Mouse (Mus musculus): Measurements from ENCODE around the gene Slc22a5. TPM values are rescaled to one million over a fixed set of nuclear protein-coding genes. Genes with fewer than 3 reads are reported as not detected.

Slc22a5 gene
- total and polyA plus RNA-seq, 2 experiments from 2014 or later = 12.8 to 13.6 TPM

- ATAC-seq (ENCODE audit: low FRiP score) (no peak), DNase-seq (ENCODE audit: low spot score) (no peak)
- Histone ChIP-seq H3K4me2 (ENCODE audit: low read depth, low read length, poor library complexity, severe bottlenecking) (no peak overlapping the region), H3K4me1 (ENCODE audit: insufficient read depth, low read length) (no peaks in the 10 kb centered on the region), H3K36me3 (ENCODE audit: insufficient read depth, low read length) (no peaks in the 10 kb centered on the region), H3K9ac (replicated peaks; ENCODE audit: low read length, poor library complexity, severe bottlenecking) (no peak overlapping the region), H3K9me3 (ENCODE audit: low read length) (no peaks in the 10 kb centered on the region), H3K27ac (ENCODE audit: low read depth, low read length) (no peak overlapping the region), H3K27me3 (ENCODE audit: insufficient read depth, low read length) (no peaks in the 10 kb centered on the region), H3K4me3 (ENCODE audit: low read depth, low read length) (no peak overlapping the region)
- WGBS = 94% methylated on average over 6 of the region's 6 CpGs
- no peak for TF ChIP-seq CTCF (IDR thresholded peaks at IDR 0.05)
These were observed 45.8 kb downstream of the Slc22a5 start for GRCm38 (mm10) chr11:53845680-53846079.

DNA sequence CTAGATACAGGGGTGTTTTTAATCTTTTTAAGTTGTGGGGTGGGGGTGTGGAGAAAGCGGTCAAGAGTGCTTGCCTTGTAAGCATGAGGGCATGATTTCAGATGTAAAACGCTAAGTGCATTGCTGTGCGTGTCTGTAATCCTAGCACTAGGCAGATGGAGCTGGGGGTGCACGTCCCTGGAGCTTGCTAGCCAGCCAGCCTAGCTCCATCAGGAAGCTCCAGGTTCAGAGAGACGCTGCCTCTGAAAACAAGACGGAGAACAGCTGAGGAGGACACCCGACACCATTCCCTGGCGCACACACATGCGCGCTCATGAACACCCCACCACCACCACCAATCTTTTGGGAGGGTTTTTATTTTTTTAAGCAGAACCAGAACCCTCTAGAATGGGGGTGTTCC lies 48.4 kb downstream of the Slc22a5 start:
- H3K4me2 ChIP-seq (ENCODE audit: low read depth, low read length, poor library complexity, severe bottlenecking) = no peak overlapping the region
- no peaks in the 10 kb centered on the region for H3K27me3 ChIP-seq (ENCODE audit: insufficient read depth, low read length)
- no peak overlapping the region for H3K27ac ChIP-seq (ENCODE audit: low read depth, low read length)
- H3K9me3 ChIP-seq (ENCODE audit: low read length) = no peaks in the 10 kb centered on the region
- WGBS = 74% methylated on average over 10 of the region's 10 CpGs
- H3K9ac ChIP-seq (replicated peaks; ENCODE audit: low read length, poor library complexity, severe bottlenecking) = no peak overlapping the region
- H3K4me1 ChIP-seq (ENCODE audit: insufficient read depth, low read length) = no peaks in the 10 kb centered on the region
- TF ChIP-seq CTCF (IDR thresholded peaks at IDR 0.05) = no peak
- DNase-seq (ENCODE audit: low spot score) = no peak
- H3K4me3 ChIP-seq (ENCODE audit: low read depth, low read length) = no peak overlapping the region
- no peaks in the 10 kb centered on the region for H3K36me3 ChIP-seq (ENCODE audit: insufficient read depth, low read length)
- no peak for ATAC-seq (ENCODE audit: low FRiP score)

GRCm38 (mm10) chr11:53842161-53842581 lies 49.3 kb downstream of the Slc22a5 start:
- H3K4me2 ChIP-seq (ENCODE audit: low read depth, low read length, poor library complexity, severe bottlenecking) = no peak overlapping the region
- no peak overlapping the region for H3K27ac ChIP-seq (ENCODE audit: low read depth, low read length)
- no peak overlapping the region for H3K9ac ChIP-seq (replicated peaks; ENCODE audit: low read length, poor library complexity, severe bottlenecking)
- WGBS = 37% methylated on average over 4 of the region's 4 CpGs
- TF ChIP-seq CTCF (IDR thresholded peaks at IDR 0.05) = no peak
- no peaks in the 10 kb centered on the region for H3K27me3 ChIP-seq (ENCODE audit: insufficient read depth, low read length)
- ATAC-seq (ENCODE audit: low FRiP score) = no peak
- H3K9me3 ChIP-seq (ENCODE audit: low read length) = no peaks in the 10 kb centered on the region
- DNase-seq (ENCODE audit: low spot score) = peak; percentile 2
- no peaks in the 10 kb centered on the region for H3K36me3 ChIP-seq (ENCODE audit: insufficient read depth, low read length)
- H3K4me1 ChIP-seq (ENCODE audit: insufficient read depth, low read length) = no peaks in the 10 kb centered on the region
- H3K4me3 ChIP-seq (ENCODE audit: low read depth, low read length) = no peak overlapping the region

GRCm38 (mm10) chr11:53841514-53841913 lies 49.9 kb downstream of the Slc22a5 start:
- no peaks in the 10 kb centered on the region for H3K27me3 ChIP-seq (ENCODE audit: insufficient read depth, low read length)
- 81% methylated on average over 12 of the region's 12 CpGs for WGBS
- H3K4me3 ChIP-seq (ENCODE audit: low read depth, low read length) = no peak overlapping the region
- no peak overlapping the region for H3K9ac ChIP-seq (replicated peaks; ENCODE audit: low read length, poor library complexity, severe bottlenecking)
- no peak for ATAC-seq (ENCODE audit: low FRiP score)
- DNase-seq (ENCODE audit: low spot score) = no peak
- H3K36me3 ChIP-seq (ENCODE audit: insufficient read depth, low read length) = no peaks in the 10 kb centered on the region
- no peak overlapping the region for H3K27ac ChIP-seq (ENCODE audit: low read depth, low read length)
- no peaks in the 10 kb centered on the region for H3K9me3 ChIP-seq (ENCODE audit: low read length)
- H3K4me2 ChIP-seq (ENCODE audit: low read depth, low read length, poor library complexity, severe bottlenecking) = no peak overlapping the region
- H3K4me1 ChIP-seq (ENCODE audit: insufficient read depth, low read length) = no peaks in the 10 kb centered on the region
- no peak for TF ChIP-seq CTCF (IDR thresholded peaks at IDR 0.05)

- 64% methylated on average over 8 of the region's 8 CpGs for WGBS
These were observed 51.5 kb downstream of the Slc22a5 start for GRCm38 (mm10) chr11:53839663-53840642.

DNA sequence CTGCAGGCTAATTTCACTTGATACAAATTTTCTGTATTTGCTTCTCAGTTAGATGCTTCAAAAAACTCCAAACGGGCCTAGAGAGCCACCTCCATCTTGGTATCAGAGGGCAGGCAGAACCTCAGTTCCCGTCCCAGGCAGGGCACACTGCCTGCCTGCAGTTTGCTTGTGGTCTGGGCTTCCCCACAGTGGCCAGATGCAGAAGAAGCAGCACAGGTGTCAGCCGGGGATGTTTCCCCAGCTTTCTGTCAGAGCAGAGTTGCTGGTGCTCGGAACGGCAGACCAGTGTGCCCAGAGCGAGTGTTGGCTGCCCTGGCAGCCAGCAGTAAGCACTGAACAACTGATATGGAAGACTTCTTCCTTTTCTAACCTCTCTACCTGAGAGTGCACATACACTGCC lies 52.3 kb downstream of the Slc22a5 start:
- Histone ChIP-seq H3K4me3 (ENCODE audit: low read depth, low read length) (no peak overlapping the region), H3K4me1 (ENCODE audit: insufficient read depth, low read length) (no peaks in the 10 kb centered on the region), H3K27ac (ENCODE audit: low read depth, low read length) (no peak overlapping the region), H3K36me3 (ENCODE audit: insufficient read depth, low read length) (no peaks in the 10 kb centered on the region), H3K4me2 (ENCODE audit: low read depth, low read length, poor library complexity, severe bottlenecking) (no peak overlapping the region), H3K9me3 (ENCODE audit: low read length) (no peaks in the 10 kb centered on the region), H3K9ac (replicated peaks; ENCODE audit: low read length, poor library complexity, severe bottlenecking) (no peak overlapping the region), H3K27me3 (ENCODE audit: insufficient read depth, low read length) (no peaks in the 10 kb centered on the region)
- TF ChIP-seq CTCF (IDR thresholded peaks at IDR 0.05) = no peak
- DNase-seq (ENCODE audit: low spot score) (no peak), ATAC-seq (ENCODE audit: low FRiP score) (no peak)
- 88% methylated on average over 6 of the region's 6 CpGs for WGBS

More at GRCm38 (mm10) chr11:53839663-53840642, 51.5 kb downstream of the Slc22a5 start:
- ATAC-seq (ENCODE audit: low FRiP score) (no peak), DNase-seq (ENCODE audit: low spot score) (no peak)
- no peak overlapping the region for H3K9ac ChIP-seq (replicated peaks; ENCODE audit: low read length, poor library complexity, severe bottlenecking)
- no peaks in the 10 kb centered on the region for H3K4me1 ChIP-seq (ENCODE audit: insufficient read depth, low read length)
- H3K4me3 ChIP-seq (ENCODE audit: low read depth, low read length) = no peak overlapping the region
- H3K27me3 ChIP-seq (ENCODE audit: insufficient read depth, low read length) = no peaks in the 10 kb centered on the region
- no peak overlapping the region for H3K27ac ChIP-seq (ENCODE audit: low read depth, low read length)
- no peaks in the 10 kb centered on the region for H3K9me3 ChIP-seq (ENCODE audit: low read length)
- no peak overlapping the region for H3K4me2 ChIP-seq (ENCODE audit: low read depth, low read length, poor library complexity, severe bottlenecking)
- no peaks in the 10 kb centered on the region for H3K36me3 ChIP-seq (ENCODE audit: insufficient read depth, low read length)
- TF ChIP-seq CTCF (IDR thresholded peaks at IDR 0.05) = no peak
